ENCODE assay signal across 24 mouse cellular contexts in the genomic region with DNA sequence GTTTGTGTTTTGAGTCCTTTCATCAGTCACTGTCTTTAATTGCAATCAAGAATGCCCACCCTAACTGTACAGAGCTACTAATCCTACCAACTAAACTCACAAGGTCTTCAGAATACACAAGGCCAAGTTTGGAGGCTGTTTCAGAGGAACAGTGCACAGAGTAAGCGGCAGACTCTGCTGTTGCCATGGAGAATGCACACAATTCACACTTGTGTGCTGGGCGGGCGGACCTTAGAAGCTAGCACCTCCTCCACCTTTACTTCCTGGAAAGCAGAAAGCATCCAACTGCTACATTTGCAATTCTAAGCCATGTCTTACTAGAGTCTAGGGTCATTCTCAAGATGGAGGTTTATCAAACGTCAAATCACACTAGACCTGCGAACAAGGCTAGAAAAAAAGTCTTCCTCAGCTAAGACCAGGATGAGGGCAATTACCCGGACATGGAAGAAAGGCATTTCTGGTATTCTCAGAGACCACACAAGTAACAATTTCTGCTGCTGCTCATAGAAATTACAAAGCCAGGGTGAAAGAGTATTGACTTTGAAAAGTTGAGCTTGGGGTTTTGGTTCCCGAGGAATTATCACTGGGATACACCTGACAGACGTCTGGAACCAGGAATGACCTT. TPM values are rescaled to one million over a fixed set of nuclear protein-coding genes. Genes with fewer than 3 reads are reported as not detected.
A peak's percentile ranks its signal among the peaks of the same experiment; 100 is the strongest.
DNase-seq lines count a peak whose midpoint lies in the region; ATAC-seq and TF ChIP-seq lines count a peak whose summit lies in the region.
"Had no signal": no experiment of that assay in that cellular context is flagged by ENCODE, and none has a peak within 500 bp of the region (broad histone marks: within the 10 kb centered on the region; RNA-seq: fewer than 3 reads in every experiment).

No protein-coding gene starts in this region.

- H3K9ac ChIP-seq in lung, postnatal 0 days (replicated peaks; ENCODE audit: low read depth) = no peak overlapping the region
- H3K9ac ChIP-seq in ES-Bruce4 (ENCODE audit: low read depth, poor library complexity, severe bottlenecking) = no peak overlapping the region
- H3K9ac ChIP-seq: forebrain, embryonic 13.5 days; heart, embryonic 15.5 days; hindbrain, embryonic 13.5 days had no signal

- H3K27ac ChIP-seq in lung, postnatal 0 days (ENCODE audit: low read length) = no peak overlapping the region
- H3K27ac ChIP-seq in ES-Bruce4 (ENCODE audit: insufficient read depth, low read length) = no peak overlapping the region
- H3K27ac ChIP-seq: embryonic facial prominence, embryonic 10.5 days; forebrain, embryonic 13.5 days; heart, embryonic 15.5 days; hindbrain, embryonic 13.5 days; hindbrain, postnatal 0 days had no signal

- no peak for TF ChIP-seq CTCF in lung, postnatal 0 days (IDR thresholded peaks at IDR 0.05)
- TF ChIP-seq CTCF in ES-Bruce4 (IDR thresholded peaks at IDR 0.05; ENCODE audit: low read depth, low read length) = no peak

- no peak overlapping the region for H3K4me3 ChIP-seq in lung, postnatal 0 days (ENCODE audit: low read depth, low read length)
- H3K4me3 ChIP-seq in ES-Bruce4 (ENCODE audit: low read depth, low read length) = no peak overlapping the region
- H3K4me3 ChIP-seq: embryonic facial prominence, embryonic 10.5 days; forebrain, embryonic 13.5 days; heart, embryonic 15.5 days; hindbrain, embryonic 13.5 days had no signal

- ATAC-seq in lung, postnatal 0 days = peak; percentile 70
- ATAC-seq: activated CD4-positive, CD25-positive, alpha-beta regulatory T cell, adult 4 months; forebrain, embryonic 13.5 days; hindbrain, postnatal 0 days had no signal

- intact Hi-C loops in left cerebral cortex, postnatal 14 days (cut with DNase I) = no loop called here

- H3K36me3 ChIP-seq in lung, postnatal 0 days (ENCODE audit: insufficient read depth, low read length) = no peaks in the 10 kb centered on the region
- H3K36me3 ChIP-seq in ES-Bruce4 (ENCODE audit: control insufficient read depth, insufficient read depth, low read length, poor library complexity, severe bottlenecking) = no peaks in the 10 kb centered on the region
- H3K36me3 ChIP-seq: embryonic facial prominence, embryonic 10.5 days; G1E; heart, embryonic 15.5 days; hindbrain, embryonic 13.5 days had no signal

- no peak for TF ChIP-seq POLR2A in ES-Bruce4 (IDR thresholded peaks at IDR 0.05; ENCODE audit: insufficient read depth, low read length)

- peak; percentile 18 to 30 for DNase-seq in frontal cortex, postnatal 36 days (ENCODE audit: low spot score in 2 of 2)
- DNase-seq in frontal cortex, postnatal 25 days (ENCODE audit: low spot score in 2 of 2) = no peak
- DNase-seq in lung, postnatal 0 days (ENCODE audit: low spot score) = peak; percentile 54
- DNase-seq in lung, postnatal 10 days = no peak
- DNase-seq in R1 (ENCODE audit: low read depth, low spot score) = peak; percentile 92
- no peak for DNase-seq in left cerebral cortex, adult 11 months (ENCODE audit: low spot score)
- DNase-seq in left cerebral cortex, postnatal 14 days (ENCODE audit: low spot score in 2 of 2) = no peak
- DNase-seq: adrenal gland, adult 2 months; adrenal gland, postnatal 25 days; cerebellum, adult 2 months; cerebellum, postnatal 10 days; gastrocnemius, postnatal 36 days; heart, adult 18-20 months; heart, postnatal 14 days had no signal

- no peaks in the 10 kb centered on the region for H3K4me1 ChIP-seq in lung, postnatal 0 days (ENCODE audit: insufficient read depth, low read depth, low read length)
- peaks cover 4% of the 10 kb centered on the region for H3K4me1 ChIP-seq in ES-Bruce4 (ENCODE audit: control insufficient read depth, insufficient read depth, low read length)
- H3K4me1 ChIP-seq: forebrain, embryonic 13.5 days; hindbrain, embryonic 13.5 days had no signal

- H3K9me3 ChIP-seq in lung, postnatal 0 days (ENCODE audit: low read length) = no peaks in the 10 kb centered on the region
- H3K9me3 ChIP-seq in ES-Bruce4 (replicated peaks; ENCODE audit: control insufficient read depth, insufficient read depth, low read length, poor library complexity, severe bottlenecking) = no peaks in the 10 kb centered on the region
- H3K9me3 ChIP-seq: embryonic facial prominence, embryonic 10.5 days; forebrain, embryonic 13.5 days; heart, embryonic 15.5 days; hindbrain, embryonic 13.5 days had no signal

- H3K27me3 ChIP-seq in lung, postnatal 0 days (replicated peaks; ENCODE audit: insufficient read depth, low read length) = no peaks in the 10 kb centered on the region
- no peaks in the 10 kb centered on the region for H3K27me3 ChIP-seq in ES-Bruce4 (ENCODE audit: control insufficient read depth, insufficient read depth, low read length, poor library complexity, severe bottlenecking)
- H3K27me3 ChIP-seq: CH12.LX; forebrain, embryonic 13.5 days; heart, embryonic 15.5 days; hindbrain, embryonic 13.5 days had no signal

- TF ChIP-seq EP300 in lung, postnatal 0 days (IDR thresholded peaks at IDR 0.05) = no peak
- TF ChIP-seq EP300 in ES-Bruce4 (IDR thresholded peaks at IDR 0.05; ENCODE audit: insufficient read depth, low read depth, low read length) = 0 out of 2 replicates have a peak, but pooled peaks have one; percentile 27

- no peak overlapping the region for H3K4me2 ChIP-seq in lung, postnatal 0 days (replicated peaks; ENCODE audit: low read depth, low read length)
- H3K4me2 ChIP-seq: forebrain, embryonic 13.5 days; heart, embryonic 11.5 days; heart, embryonic 15.5 days; hindbrain, embryonic 13.5 days had no signal

- WGBS in lung, postnatal 0 days = 56% methylated on average over 8 of the region's 8 CpGs

RNA-seq across cellular contexts. Expression of gene Mbnl2, which starts 30.3 kb away (rescaled TPM):
- 171 and 176 TPM in 2 replicates for polyA plus RNA-seq in lung, postnatal 0 days (2015; fragmentation: Nextera tagmentation; extraction: Ambion mirVana)
- 61.8 and 65.4 TPM in 2 replicates for polyA plus RNA-seq in ES-Bruce4 (2011; ENCODE audit: insufficient read depth, insufficient read length, low read depth, missing spikeins)
- total RNA-seq in left cerebral cortex, postnatal 14 days (2021) = 100 to 1,000 TPM; 192 to 202 TPM

Comparison
In these comparisons a context has a peak if more than half of its experiments do, and no peak if none do; other contexts are left out.
1. DNase-seq: peak in frontal cortex, postnatal 36 days (2 of 2), lung, postnatal 0 days (single experiment) and R1 (single experiment); none in frontal cortex, postnatal 25 days (0 of 2), lung, postnatal 10 days (single experiment), left cerebral cortex, adult 11 months (single experiment) and left cerebral cortex, postnatal 14 days (0 of 2).